Mouse (Mus musculus): ENCODE measurements around the gene Ssrp1. TPM values are rescaled to one million over a fixed set of nuclear protein-coding genes. Genes with fewer than 3 reads are reported as not detected.

Ssrp1 gene
- polyA plus RNA-seq, 1 experiment from 2014 or later: 261 TPM

DNA sequence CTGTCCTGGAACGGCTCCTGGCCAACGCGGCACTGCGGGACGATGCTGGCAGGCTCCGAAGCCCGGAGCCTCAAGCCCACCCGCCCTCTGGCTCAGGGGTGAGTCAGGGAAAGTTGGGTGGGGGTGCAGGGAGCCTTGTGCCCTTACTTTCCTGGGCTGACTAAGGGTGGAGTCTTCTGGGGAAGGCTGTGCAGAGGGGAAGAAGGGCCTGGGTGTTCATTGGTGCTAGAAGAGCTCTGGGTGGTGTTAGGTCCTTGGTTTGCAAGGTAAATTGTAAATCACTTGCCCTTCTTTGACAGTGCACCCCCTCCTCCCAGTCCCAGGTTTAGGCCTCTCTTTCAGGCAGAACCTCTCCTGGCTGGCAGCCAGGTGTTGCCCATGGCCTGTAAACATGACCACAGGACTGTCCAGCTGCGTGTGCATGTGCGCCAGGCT, 24.1 kb downstream of the Ssrp1 start:
- H3K9me3 ChIP-seq: 0 out of 2 replicates have a peak, but pooled peaks cover 2% of the 10 kb centered on the region
- ATAC-seq (ENCODE audit: low FRiP score, low read depth): no peak
- H3K4me3 ChIP-seq: peak overlapping the region; percentile 12; the same call in 1 of the 2 replicates
- H3K27ac ChIP-seq (replicated peaks): no peak overlapping the region
- no peak overlapping the region; the same call in 1 of the 2 replicates for H3K9ac ChIP-seq (replicated peaks)
- H3K4me1 ChIP-seq: peaks cover 10% of the 10 kb centered on the region; the same call in 1 of the 2 replicates
- WGBS: 50% methylated on average over 10 of the region's 10 CpGs
- peak overlapping the region; percentile 7; the same call in 1 of the 2 replicates for H3K4me2 ChIP-seq (replicated peaks)
- H3K36me3 ChIP-seq: peaks cover 78% of the 10 kb centered on the region
- no peaks in the 10 kb centered on the region for H3K27me3 ChIP-seq

DNA sequence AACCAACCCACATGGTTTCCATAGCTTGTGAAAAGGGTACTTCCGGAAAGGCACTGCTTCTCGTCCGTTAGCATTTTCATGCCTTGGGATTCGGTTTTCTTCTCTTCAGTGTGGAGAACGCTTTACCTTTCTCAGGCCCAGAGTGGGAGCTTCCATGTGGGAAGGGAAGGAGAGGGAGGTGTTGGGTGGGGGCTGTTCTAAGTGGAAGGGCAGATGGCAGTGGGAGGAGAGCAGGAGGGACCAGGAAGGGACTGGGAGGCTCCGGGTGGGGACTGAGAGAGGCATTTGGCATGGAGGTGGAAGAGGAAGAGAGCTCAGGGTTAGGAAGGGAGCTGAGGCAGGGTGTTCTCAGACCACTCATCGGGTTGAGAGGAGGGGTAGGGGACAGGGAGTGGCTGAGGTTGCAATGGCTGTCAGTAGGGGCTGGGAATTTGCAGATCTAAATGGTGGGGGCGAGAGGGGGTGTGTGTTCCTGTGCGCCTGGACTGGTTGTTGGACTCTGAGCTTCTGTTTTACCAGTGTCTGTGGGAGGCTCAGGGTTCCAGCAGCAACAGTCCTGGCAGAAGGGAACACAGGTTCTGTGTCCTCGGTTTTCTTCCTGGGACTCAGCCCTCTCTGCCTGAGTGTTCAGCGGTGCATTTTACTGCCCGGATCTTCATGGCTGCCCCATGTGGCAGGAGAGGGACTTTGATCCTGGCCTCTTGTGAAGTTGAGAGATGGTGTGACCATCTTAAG, 28.3 kb downstream of the Ssrp1 start:
- Histone ChIP-seq H3K4me1 (peaks cover 6% of the 10 kb centered on the region; the same call in 1 of the 2 replicates), H3K27me3 (no peaks in the 10 kb centered on the region), H3K36me3 (peaks cover 55% of the 10 kb centered on the region), H3K9me3 (no peaks in the 10 kb centered on the region), H3K4me2 (replicated peaks) (no peak overlapping the region), H3K27ac (replicated peaks) (no peak overlapping the region), H3K4me3 (no peak overlapping the region), H3K9ac (replicated peaks) (no peak overlapping the region)
- 87% methylated on average over 12 of the region's 12 CpGs for WGBS
- ATAC-seq (ENCODE audit: low FRiP score, low read depth): no peak

DNA sequence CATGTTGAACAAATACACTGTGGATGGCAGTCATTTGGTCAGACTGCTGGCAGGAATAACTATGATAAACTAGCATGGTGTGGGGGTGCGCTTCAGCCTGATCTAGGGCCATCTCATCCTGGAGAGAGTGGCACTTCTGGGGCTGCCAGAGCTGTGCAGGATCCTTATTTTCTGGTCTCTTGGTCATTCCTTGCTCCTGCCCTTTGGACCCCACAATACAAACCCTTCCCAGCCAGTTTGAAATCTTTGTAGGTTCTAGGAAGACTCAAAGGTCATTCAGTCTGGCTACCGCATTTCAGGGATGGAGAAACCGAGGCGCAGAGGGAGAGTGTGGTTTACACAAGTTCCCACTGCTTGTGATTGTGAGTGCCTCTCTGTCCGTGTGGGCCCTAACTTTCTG, 29.9 kb downstream of the Ssrp1 start:
- Histone ChIP-seq H3K27me3 (no peaks in the 10 kb centered on the region), H3K36me3 (peaks cover 60% of the 10 kb centered on the region), H3K9me3 (no peaks in the 10 kb centered on the region), H3K4me1 (no peaks in the 10 kb centered on the region), H3K9ac (replicated peaks) (no peak overlapping the region), H3K27ac (replicated peaks) (no peak overlapping the region), H3K4me3 (no peak overlapping the region), H3K4me2 (replicated peaks) (no peak overlapping the region)
- no peak for ATAC-seq (ENCODE audit: low FRiP score, low read depth)
- WGBS: 87% methylated on average over 5 of the region's 5 CpGs

DNA sequence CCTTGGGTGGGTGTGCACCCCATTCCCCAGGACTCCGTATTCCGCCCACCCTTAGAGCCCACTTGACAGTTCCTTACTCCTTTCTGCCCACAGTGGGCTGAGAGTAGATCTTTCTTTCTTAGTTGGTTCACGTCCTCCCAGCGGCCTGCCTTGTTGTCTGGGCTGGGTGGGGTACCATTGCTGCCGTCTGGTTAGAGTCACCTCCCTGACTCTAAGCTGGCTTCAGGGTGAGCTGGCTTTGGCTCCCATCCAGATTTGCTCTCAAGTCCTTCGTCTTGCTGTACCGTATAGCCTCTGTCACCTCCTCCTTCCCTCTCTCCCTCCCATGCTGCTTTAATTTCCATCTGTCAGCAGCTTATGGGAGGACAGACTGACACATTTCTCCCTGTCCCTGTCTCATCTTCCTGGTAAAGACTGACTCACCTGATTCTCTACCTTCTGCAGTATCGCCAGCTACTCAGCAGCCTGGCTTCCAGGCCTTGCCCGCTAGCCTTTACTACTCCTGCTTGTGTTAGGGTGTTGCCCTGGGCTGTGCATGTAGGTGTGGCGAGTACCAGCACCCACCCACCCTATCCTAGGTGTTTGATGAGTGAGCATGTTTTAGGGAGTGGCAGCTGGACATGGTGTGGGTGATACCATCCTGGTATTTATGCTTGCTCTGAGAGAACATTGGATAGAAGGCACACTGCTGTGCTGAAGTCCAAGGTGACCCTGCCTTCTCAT, 31.0 kb downstream of the Ssrp1 start:
- ATAC-seq (ENCODE audit: low FRiP score, low read depth): no peak
- H3K36me3 ChIP-seq: peaks cover 60% of the 10 kb centered on the region

DNA sequence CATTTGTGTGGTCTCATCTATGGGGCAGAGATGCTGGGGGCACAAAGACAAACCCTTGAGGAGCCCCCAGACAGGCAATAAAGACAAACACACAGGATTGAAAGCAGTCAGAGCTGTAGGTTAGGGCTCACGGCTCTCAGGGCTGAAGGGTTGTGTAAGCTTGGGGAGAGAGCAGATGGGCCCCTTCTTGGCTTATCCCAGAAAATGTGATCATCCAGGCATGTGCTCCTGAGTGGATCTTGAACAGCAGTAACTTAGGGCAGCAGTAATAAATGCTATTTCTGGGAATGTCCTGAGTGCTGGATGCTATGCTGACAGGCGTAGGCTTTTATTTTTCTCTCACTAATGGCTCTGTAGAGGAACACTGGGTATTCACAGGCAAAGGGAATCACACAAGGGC, 31.6 kb downstream of the Ssrp1 start:
- no peaks in the 10 kb centered on the region for H3K9me3 ChIP-seq
- no peak overlapping the region for H3K27ac ChIP-seq (replicated peaks)
- H3K4me1 ChIP-seq: no peaks in the 10 kb centered on the region
- ATAC-seq (ENCODE audit: low FRiP score, low read depth): no peak
- H3K27me3 ChIP-seq: no peaks in the 10 kb centered on the region
- peaks cover 60% of the 10 kb centered on the region for H3K36me3 ChIP-seq
- H3K9ac ChIP-seq (replicated peaks): no peak overlapping the region
- no peak overlapping the region for H3K4me3 ChIP-seq
- H3K4me2 ChIP-seq (replicated peaks): no peak overlapping the region
- WGBS: 88% methylated on average over 2 of the region's 2 CpGs

More for the DNA sequence above, 31.0 kb downstream of the Ssrp1 start:
- Histone ChIP-seq H3K27ac (replicated peaks) (no peak overlapping the region), H3K9ac (replicated peaks) (no peak overlapping the region), H3K27me3 (no peaks in the 10 kb centered on the region), H3K4me1 (no peaks in the 10 kb centered on the region), H3K4me2 (replicated peaks) (no peak overlapping the region), H3K9me3 (no peaks in the 10 kb centered on the region), H3K4me3 (no peak overlapping the region)
- WGBS: 87% methylated on average over 10 of the region's 10 CpGs

DNA sequence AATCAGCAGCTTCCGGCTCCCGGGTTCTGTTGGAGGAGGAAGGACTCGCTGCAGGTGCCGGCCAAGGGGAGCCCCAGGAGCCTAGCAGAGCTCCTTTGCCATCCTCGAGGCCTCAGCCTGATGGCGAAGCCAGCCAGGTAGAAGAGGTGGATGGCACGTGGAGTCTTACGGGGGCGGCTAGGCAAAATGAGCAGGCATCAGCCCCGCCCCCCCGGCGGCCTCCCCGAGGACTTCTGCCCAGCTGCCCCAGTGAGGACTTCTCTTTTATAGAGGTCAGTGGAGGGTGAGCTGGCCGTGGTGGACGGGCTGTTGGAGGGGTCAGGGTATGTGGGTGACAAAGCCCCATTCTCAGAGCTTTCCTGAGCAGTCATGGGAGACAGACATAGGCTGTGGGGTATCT, 33.1 kb downstream of the Ssrp1 start:
- Histone ChIP-seq H3K4me3 (no peak overlapping the region), H3K36me3 (peaks cover 62% of the 10 kb centered on the region), H3K27me3 (no peaks in the 10 kb centered on the region), H3K9ac (replicated peaks) (no peak overlapping the region), H3K27ac (replicated peaks) (no peak overlapping the region), H3K4me2 (replicated peaks) (no peak overlapping the region), H3K9me3 (no peaks in the 10 kb centered on the region), H3K4me1 (no peaks in the 10 kb centered on the region)
- ATAC-seq (ENCODE audit: low FRiP score, low read depth): no peak
- 69% methylated on average over 15 of the region's 15 CpGs for WGBS

DNA sequence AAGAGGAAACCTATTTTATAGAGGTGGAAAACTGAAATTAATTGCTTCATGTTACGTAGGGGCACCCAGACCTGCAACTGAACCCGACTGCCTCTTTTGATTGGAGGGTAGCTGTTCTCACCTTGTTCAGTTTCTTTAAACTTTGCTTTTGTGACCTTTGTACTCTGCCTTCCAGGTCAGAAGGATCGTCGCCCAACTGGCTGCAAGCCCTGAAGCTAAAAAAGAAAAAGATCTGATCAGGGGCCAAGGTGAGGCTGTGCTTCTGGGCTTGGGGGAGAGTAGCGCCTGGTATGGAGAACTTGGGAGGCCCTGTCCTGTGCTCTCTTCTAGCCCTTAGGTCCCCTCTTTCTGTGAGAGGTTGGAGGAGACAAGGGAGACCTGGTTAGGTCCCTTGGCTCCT, 34.9 kb downstream of the Ssrp1 start:
- Histone ChIP-seq H3K9ac (replicated peaks) (no peak overlapping the region), H3K36me3 (peaks cover 56% of the 10 kb centered on the region), H3K4me1 (no peaks in the 10 kb centered on the region), H3K27me3 (no peaks in the 10 kb centered on the region), H3K4me2 (replicated peaks) (no peak overlapping the region), H3K4me3 (no peak overlapping the region), H3K9me3 (no peaks in the 10 kb centered on the region), H3K27ac (replicated peaks) (no peak overlapping the region)
- no peak for ATAC-seq (ENCODE audit: low FRiP score, low read depth)
- 93% methylated on average over 5 of the region's 5 CpGs for WGBS

DNA sequence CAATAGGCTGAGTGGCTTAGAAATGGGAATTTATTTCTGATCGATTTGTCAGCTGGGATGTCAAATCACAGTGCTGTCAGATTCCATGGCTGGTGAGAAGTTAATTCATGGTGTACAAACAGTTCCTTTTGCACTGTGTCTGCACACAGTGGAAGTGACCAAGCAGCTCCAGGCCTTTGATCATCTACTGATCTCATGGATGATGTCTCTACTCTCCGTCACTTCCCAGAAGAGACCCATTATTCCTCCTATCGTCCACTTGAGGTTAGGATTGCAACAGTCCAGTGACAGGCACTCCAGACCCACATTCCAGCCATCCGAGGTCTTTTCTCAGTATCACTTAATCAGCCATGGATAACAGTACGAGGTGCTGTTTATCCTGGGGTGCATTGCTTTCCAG, 36.7 kb downstream of the Ssrp1 start:
- Histone ChIP-seq H3K4me3 (no peak overlapping the region), H3K4me2 (replicated peaks) (no peak overlapping the region), H3K27me3 (no peaks in the 10 kb centered on the region), H3K27ac (replicated peaks) (no peak overlapping the region), H3K4me1 (no peaks in the 10 kb centered on the region), H3K36me3 (peaks cover 55% of the 10 kb centered on the region), H3K9me3 (no peaks in the 10 kb centered on the region), H3K9ac (replicated peaks) (no peak overlapping the region)
- no peak for ATAC-seq (ENCODE audit: low FRiP score, low read depth)
- WGBS: 88% methylated on average over 5 of the region's 5 CpGs

DNA sequence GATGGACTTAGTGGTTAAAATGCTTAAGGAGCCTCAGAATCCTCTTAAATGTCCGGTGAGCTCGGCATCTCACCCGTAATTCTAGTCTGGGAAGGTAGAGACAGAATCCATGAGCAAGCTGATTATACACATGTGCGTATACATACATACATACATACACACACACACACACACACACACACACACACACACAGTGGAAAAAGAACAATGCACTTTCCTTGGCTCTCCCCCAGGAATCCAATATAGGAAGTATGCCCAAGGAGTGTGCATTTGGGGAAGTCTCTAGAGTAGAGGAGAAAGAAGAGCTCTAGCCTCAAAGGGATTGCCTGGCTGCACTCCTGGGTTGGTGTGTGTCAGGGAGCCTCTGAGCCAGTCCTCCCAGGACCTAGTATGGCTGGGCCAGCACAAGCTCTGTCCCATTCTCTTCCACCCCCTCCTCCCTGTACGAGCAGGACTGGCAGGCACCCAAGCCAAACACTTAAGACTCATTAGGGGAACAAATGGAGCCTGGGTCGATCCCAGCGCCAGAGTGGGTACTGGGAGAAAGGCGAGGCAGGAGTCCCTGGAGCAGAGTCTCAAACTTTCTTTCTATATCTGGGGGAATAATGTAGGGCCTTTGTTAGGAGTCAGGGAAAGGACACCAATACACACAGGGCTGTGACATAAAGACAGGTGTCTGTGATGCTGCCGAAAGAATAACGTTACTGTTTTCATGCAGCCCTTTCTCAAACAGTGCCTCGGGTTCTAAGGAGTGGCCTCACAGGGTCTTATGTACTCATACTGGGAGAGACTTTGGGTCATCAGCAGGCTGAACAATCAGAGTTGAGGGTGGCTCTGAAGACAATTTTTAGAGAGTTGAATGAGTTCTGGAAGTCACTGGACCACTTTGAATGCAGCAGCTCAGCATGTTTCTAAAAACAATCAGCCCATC, 51.9 kb downstream of the Ssrp1 start:
- peak; percentile 62 for ATAC-seq (ENCODE audit: low FRiP score, low read depth)
- peaks cover 5% of the 10 kb centered on the region; the same call in 1 of the 2 replicates for H3K4me1 ChIP-seq
- H3K36me3 ChIP-seq: no peaks in the 10 kb centered on the region; the same call in 1 of the 2 replicates
- H3K27ac ChIP-seq (replicated peaks): no peak overlapping the region
- no peaks in the 10 kb centered on the region for H3K9me3 ChIP-seq
- H3K27me3 ChIP-seq: no peaks in the 10 kb centered on the region
- 52% methylated on average over 11 of the region's 11 CpGs for WGBS
- no peak overlapping the region for H3K9ac ChIP-seq (replicated peaks)
- no peak overlapping the region for H3K4me2 ChIP-seq (replicated peaks)
- H3K4me3 ChIP-seq: no peak overlapping the region

DNA sequence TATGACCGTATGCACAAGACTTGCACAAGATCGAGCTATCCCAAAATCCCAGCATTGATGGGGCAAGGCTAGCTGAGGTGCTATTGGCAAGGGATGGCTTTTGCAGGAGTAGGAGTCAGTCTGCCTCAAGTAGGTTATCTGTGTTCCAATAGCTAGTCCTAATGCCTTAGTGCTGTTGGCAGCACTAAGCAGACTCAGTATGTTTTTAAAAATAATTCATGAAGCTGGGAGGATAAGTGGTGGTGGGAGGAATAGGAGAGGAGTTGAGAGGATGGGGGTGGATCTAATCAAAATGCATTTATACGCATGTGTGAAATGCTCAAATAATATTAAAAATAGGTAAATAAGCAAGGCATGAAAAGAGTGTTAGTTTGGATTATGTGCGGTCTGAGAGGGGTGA, 54.3 kb downstream of the Ssrp1 start:
- Histone ChIP-seq H3K27ac (replicated peaks) (no peak overlapping the region), H3K4me2 (replicated peaks) (no peak overlapping the region), H3K27me3 (no peaks in the 10 kb centered on the region), H3K4me1 (peaks cover 5% of the 10 kb centered on the region; the same call in 1 of the 2 replicates), H3K36me3 (no peaks in the 10 kb centered on the region), H3K4me3 (no peak overlapping the region), H3K9me3 (no peaks in the 10 kb centered on the region), H3K9ac (replicated peaks) (no peak overlapping the region)
- no peak for ATAC-seq (ENCODE audit: low FRiP score, low read depth)
- 92% methylated on average over 4 of the region's 4 CpGs for WGBS

DNA sequence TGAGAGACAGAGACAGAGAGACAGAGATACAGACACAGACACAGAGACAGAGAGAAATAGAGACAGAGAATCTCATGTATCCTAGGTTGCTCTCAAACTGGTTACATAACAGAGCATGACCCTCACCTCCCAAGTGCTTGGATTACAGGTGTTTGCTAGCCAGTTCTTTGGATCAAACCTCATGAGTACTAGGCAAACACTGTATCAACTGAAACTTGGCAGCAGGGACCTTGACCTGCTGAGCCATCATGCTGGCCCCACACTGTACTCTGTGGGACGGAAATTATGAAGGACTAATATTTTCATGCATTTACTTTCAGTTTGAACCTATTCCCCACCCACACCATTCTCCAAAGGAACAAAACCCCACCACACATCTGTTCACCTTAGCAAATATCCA, 56.3 kb downstream of the Ssrp1 start:
- peaks cover 5% of the 10 kb centered on the region; the same call in 1 of the 2 replicates for H3K4me1 ChIP-seq
- H3K4me3 ChIP-seq: no peak overlapping the region
- no peaks in the 10 kb centered on the region for H3K27me3 ChIP-seq
- WGBS: 86% methylated on average over 1 of the region's 1 CpGs
- no peak overlapping the region for H3K4me2 ChIP-seq (replicated peaks)
- H3K36me3 ChIP-seq: no peaks in the 10 kb centered on the region
- H3K9me3 ChIP-seq: no peaks in the 10 kb centered on the region
- no peak overlapping the region for H3K9ac ChIP-seq (replicated peaks)
- no peak overlapping the region for H3K27ac ChIP-seq (replicated peaks)
- no peak for ATAC-seq (ENCODE audit: low FRiP score, low read depth)

Measured in midbrain, embryonic 12.5 days (tissue).